Mouse (Mus musculus) heart, embryonic 12.5 days (tissue): ENCODE data around the gene Olfr631. TPM values are rescaled to one million over a fixed set of nuclear protein-coding genes. Genes with fewer than 3 reads are reported as not detected.
A peak's percentile ranks its signal among the peaks of the same experiment; 100 is the strongest.
"Not testable (repeated sequence)": the region's sequence is repeated elsewhere in the genome, so short reads cannot be mapped to it uniquely, and the experiment has no call there.

ENCODE experiments used
- ATAC-seq: fragments of 200-750 bp; cut with Nextera tagmentation; 2 replicates; pipeline ENCODE4 v1.8.0; 2017; ENCODE audit warnings: moderate TSS enrichment, moderate library complexity; ENCODE audit not compliant: insufficient number of reproducible peaks, low FRiP score
- H3K27ac ChIP-seq: fragments of 300-500 bp; sonication (generic); 2 replicates; pipeline ENCODE4 v1.5.1; 2016; ENCODE audit warnings: mild to moderate bottlenecking, moderate library complexity; ENCODE audit not compliant: poor library complexity, severe bottlenecking
- H3K27me3 ChIP-seq: fragments of 300-500 bp; sonication (generic); replicated peaks from 2 replicates; pipeline ENCODE4 v1.6.1; 2016; ENCODE audit warnings: mild to moderate bottlenecking, moderate library complexity
- H3K36me3 ChIP-seq: fragments of 300-500 bp; sonication (generic); 2 replicates; pipeline ENCODE4 v1.6.1; 2016; ENCODE audit warnings: mild to moderate bottlenecking, moderate library complexity
- H3K4me1 ChIP-seq: fragments of 300-500 bp; sonication (generic); replicated peaks from 2 replicates; pipeline ENCODE4 v1.6.1; 2016; ENCODE audit warnings: mild to moderate bottlenecking
- H3K4me2 ChIP-seq: fragments of 300-500 bp; sonication (generic); 2 replicates; pipeline ENCODE4 v1.6.1; 2016; ENCODE audit warnings: mild to moderate bottlenecking, moderate library complexity
- H3K4me3 ChIP-seq: fragments of 300-500 bp; sonication (generic); 2 replicates; pipeline ENCODE4 v1.5.1; 2016; ENCODE audit warnings: mild to moderate bottlenecking
- H3K9ac ChIP-seq: fragments of 300-500 bp; sonication (generic); 2 replicates; pipeline ENCODE4 v1.6.1; 2016; ENCODE audit warnings: mild to moderate bottlenecking, moderate library complexity
- H3K9me3 ChIP-seq: fragments of 300-500 bp; sonication (generic); replicated peaks from 2 replicates; pipeline ENCODE4 v1.6.1; 2016; ENCODE audit warnings: mild to moderate bottlenecking, moderate library complexity
- WGBS: fragments of 180-500 bp; shearing (Covaris S2); methylation state at CpG from one replicate; pipeline ENCODE4 v1.1.7; 2016; 5-methylcytosine and 5-hydroxymethylcytosine counted together
- polyA plus RNA-seq: library from polyadenylated mRNA; unstranded; fragments of >200 nt; fragmentation: Nextera tagmentation; extraction: Ambion mirVana; gene quantifications from 2 replicates; pipeline ENCODE4 v1.2.1, GENCODE M21; 2016

Olfr631 gene
- not detected in 2 replicates for polyA plus RNA-seq

- Histone ChIP-seq H3K4me1 (no peaks in the 10 kb centered on the region), H3K4me3 (no peak within 1 kb of the TSS), H3K9me3 (no peaks in the 10 kb centered on the region), H3K27ac (no peak within 1 kb of the TSS), H3K36me3 (no peaks in the 10 kb centered on the region), H3K9ac (no peak within 1 kb of the TSS), H3K4me2 (no peak within 1 kb of the TSS), H3K27me3 (no peaks in the 10 kb centered on the region)
- no peak for ATAC-seq
Measured at GRCm38 (mm10) chr7:103928525-103928924, at the start of gene Olfr631. TSS of gene Olfr631 (plus strand) at chr7:103928825.

- Histone ChIP-seq H3K4me3 (no peak within 1 kb of the TSS), H3K27ac (no peak within 1 kb of the TSS), H3K4me1 (no peaks in the 10 kb centered on the region), H3K9me3 (no peaks in the 10 kb centered on the region), H3K27me3 (no peaks in the 10 kb centered on the region), H3K4me2 (no peak within 1 kb of the TSS), H3K36me3 (no peaks in the 10 kb centered on the region), H3K9ac (no peak within 1 kb of the TSS)
- ATAC-seq: no peak
Measured at GRCm38 (mm10) chr7:103886152-103886551, 42.5 kb upstream of the Olfr631 start, which contains the start of gene Olfr66. TSS of gene Olfr66 (minus strand) at chr7:103886252.

GRCm38 (mm10) chr7:103894385-103894784, 34.2 kb upstream of the Olfr631 start, which contains the start of gene Olfr64:
TSS of gene Olfr64 (minus strand) at chr7:103894485.
- 83% methylated on average over 1 of the region's 1 CpGs for WGBS
- ATAC-seq: no peak
- no peak within 1 kb of the TSS for H3K9ac ChIP-seq

GRCm38 (mm10) chr7:103903187-103903586, 25.4 kb upstream of the Olfr631 start, which contains the start of gene Olfr65:
TSS of gene Olfr65 (plus strand) at chr7:103903487.
- Histone ChIP-seq H3K27ac (no peak within 1 kb of the TSS), H3K4me2 (no peak within 1 kb of the TSS), H3K9ac (no peak within 1 kb of the TSS), H3K4me3 (no peak within 1 kb of the TSS), H3K27me3 (0 out of 2 replicates have a peak, but pooled peaks cover 4% of the 10 kb centered on the region), H3K4me1 (no peaks in the 10 kb centered on the region), H3K36me3 (no peaks in the 10 kb centered on the region), H3K9me3 (no peaks in the 10 kb centered on the region)
- no peak for ATAC-seq
- WGBS: 60% methylated on average over 2 of the region's 2 CpGs

More at GRCm38 (mm10) chr7:103894385-103894784, 34.2 kb upstream of the Olfr631 start, which contains the start of gene Olfr64:
- Histone ChIP-seq H3K4me3 (no peak within 1 kb of the TSS), H3K36me3 (no peaks in the 10 kb centered on the region), H3K9me3 (no peaks in the 10 kb centered on the region), H3K4me2 (no peak within 1 kb of the TSS), H3K4me1 (no peaks in the 10 kb centered on the region), H3K27me3 (no peaks in the 10 kb centered on the region), H3K27ac (no peak within 1 kb of the TSS)

GRCm38 (mm10) chr7:103910047-103910446, 18.6 kb upstream of the Olfr631 start:
- no peak overlapping the region for H3K27ac ChIP-seq
- ATAC-seq: peak; percentile 91
- H3K9ac ChIP-seq: no peak overlapping the region
- H3K36me3 ChIP-seq: no peaks in the 10 kb centered on the region
- H3K4me3 ChIP-seq: no peak overlapping the region
- H3K27me3 ChIP-seq: peaks cover 7% of the 10 kb centered on the region; the same call in 1 of the 2 replicates
- 4% methylated on average over 3 of the region's 3 CpGs for WGBS
- H3K9me3 ChIP-seq: no peaks in the 10 kb centered on the region
- H3K4me1 ChIP-seq: peaks cover 14% of the 10 kb centered on the region
- no peak overlapping the region for H3K4me2 ChIP-seq

GRCm38 (mm10) chr7:103912969-103913511, 15.6 kb upstream of the Olfr631 start:
- H3K27me3 ChIP-seq: peaks cover 2% of the 10 kb centered on the region; the same call in 1 of the 2 replicates
- H3K36me3 ChIP-seq: no peaks in the 10 kb centered on the region
- no peak overlapping the region for H3K9ac ChIP-seq
- H3K9me3 ChIP-seq: no peaks in the 10 kb centered on the region
- no peak overlapping the region for H3K27ac ChIP-seq
- no peak overlapping the region for H3K4me2 ChIP-seq
- H3K4me3 ChIP-seq: no peak overlapping the region
- peaks cover 14% of the 10 kb centered on the region for H3K4me1 ChIP-seq
- peak; percentile 56; the same call in 1 of the 2 replicates for ATAC-seq
- 49% methylated on average over 8 of the region's 8 CpGs for WGBS

- Histone ChIP-seq H3K9me3 (no peaks in the 10 kb centered on the region), H3K4me2 (no peak overlapping the region), H3K36me3 (no peaks in the 10 kb centered on the region), H3K4me1 (peaks cover 5% of the 10 kb centered on the region; the same call in 1 of the 2 replicates), H3K4me3 (no peak overlapping the region), H3K9ac (no peak overlapping the region), H3K27ac (no peak overlapping the region), H3K27me3 (peaks cover 2% of the 10 kb centered on the region; the same call in 1 of the 2 replicates)
- peak; percentile 82 for ATAC-seq
Measured at GRCm38 (mm10) chr7:103915338-103915737, 13.3 kb upstream of the Olfr631 start.

GRCm38 (mm10) chr7:103934264-103934663, 5.6 kb downstream of the Olfr631 start, which contains the start of gene Olfr632:
TSS of gene Olfr632 (plus strand) at chr7:103934347.
- WGBS: 50% methylated on average over 2 of the region's 2 CpGs

GRCm38 (mm10) chr7:103942730-103943129, 14.1 kb downstream of the Olfr631 start:
- Histone ChIP-seq H3K27ac (no peak overlapping the region), H3K4me2 (no peak overlapping the region), H3K36me3 (no peaks in the 10 kb centered on the region), H3K9ac (no peak overlapping the region), H3K4me3 (no peak overlapping the region), H3K9me3 (no peaks in the 10 kb centered on the region), H3K4me1 (no peaks in the 10 kb centered on the region), H3K27me3 (no peaks in the 10 kb centered on the region)
- peak; percentile 36; the same call in 1 of the 2 replicates for ATAC-seq
- WGBS: 27% methylated on average over 2 of the region's 2 CpGs

More at GRCm38 (mm10) chr7:103934264-103934663, 5.6 kb downstream of the Olfr631 start, which contains the start of gene Olfr632:
- no peak within 1 kb of the TSS for H3K27ac ChIP-seq
- no peaks in the 10 kb centered on the region for H3K4me1 ChIP-seq
- no peak within 1 kb of the TSS for H3K4me3 ChIP-seq
- no peak for ATAC-seq
- no peak within 1 kb of the TSS for H3K4me2 ChIP-seq
- no peaks in the 10 kb centered on the region for H3K36me3 ChIP-seq
- no peaks in the 10 kb centered on the region for H3K9me3 ChIP-seq
- H3K9ac ChIP-seq: no peak within 1 kb of the TSS
- no peaks in the 10 kb centered on the region for H3K27me3 ChIP-seq

GRCm38 (mm10) chr7:103944137-103944536, 15.5 kb downstream of the Olfr631 start, which contains the start of gene Olfr633:
TSS of gene Olfr633 (plus strand) at chr7:103944437.
- Histone ChIP-seq H3K4me2 (no peak within 1 kb of the TSS), H3K4me1 (no peaks in the 10 kb centered on the region), H3K9ac (no peak within 1 kb of the TSS), H3K9me3 (no peaks in the 10 kb centered on the region), H3K27me3 (no peaks in the 10 kb centered on the region), H3K27ac (no peak within 1 kb of the TSS), H3K36me3 (no peaks in the 10 kb centered on the region), H3K4me3 (no peak within 1 kb of the TSS)
- ATAC-seq: no peak

- not testable (repeated sequence) for H3K9me3 ChIP-seq, ATAC-seq, H3K4me1 ChIP-seq, H3K36me3 ChIP-seq, H3K9ac ChIP-seq, H3K27ac ChIP-seq, H3K4me2 ChIP-seq, H3K4me3 ChIP-seq, H3K27me3 ChIP-seq
- WGBS: 88% methylated on average over 22 of the region's 22 CpGs
Measured at GRCm38 (mm10) chr7:103966873-103967272, 38.2 kb downstream of the Olfr631 start.
